Mouse (Mus musculus) kidney, adult 2 months (tissue): ENCODE results near the gene Gm20521. TPM values are rescaled to one million over a fixed set of nuclear protein-coding genes. Genes with fewer than 3 reads are reported as not detected.

ENCODE experiments used
- DNase-seq: peaks from one replicate; pipeline ENCODE4 v3.0.0; 2021
- H3K27ac ChIP-seq: fragments of 200-500 bp; 2 replicates; pipeline ENCODE4 v1.5.1; 2012; ENCODE audit warnings: low read depth, low read length, control low read depth, inconsistent platforms; ENCODE audit not compliant: insufficient read depth
- H3K27me3 ChIP-seq: fragments of 200-500 bp; replicated peaks from 2 replicates; pipeline ENCODE4 v1.6.1; 2012; ENCODE audit warnings: mild to moderate bottlenecking, moderate library complexity, low read length, inconsistent platforms; ENCODE audit not compliant: control insufficient read depth, insufficient read depth
- H3K36me3 ChIP-seq: fragments of 200-500 bp; 2 replicates; pipeline ENCODE4 v1.6.1; 2012; ENCODE audit warnings: mild to moderate bottlenecking, moderate library complexity, low read length, inconsistent platforms; ENCODE audit not compliant: control insufficient read depth, insufficient read depth
- H3K4me1 ChIP-seq: fragments of 200-500 bp; 2 replicates; pipeline ENCODE4 v1.6.1; 2011; ENCODE audit warnings: low read length; ENCODE audit not compliant: control insufficient read depth, insufficient read depth
- H3K4me3 ChIP-seq: fragments of 200-500 bp; 2 replicates; pipeline ENCODE4 v1.5.1; 2011; ENCODE audit warnings: mild to moderate bottlenecking, low read depth, low read length, control low read depth; ENCODE audit not compliant: insufficient read depth
- CTCF ChIP-seq: fragments of 200-500 bp; conservative IDR thresholded peaks from 2 replicates; pipeline ENCODE4 v1.5.1; 2011; ENCODE audit warnings: low read depth, mild to moderate bottlenecking, control low read depth, low read length, moderate library complexity, mixed read lengths; ENCODE audit not compliant: insufficient read depth, insufficient read length
- POLR2A ChIP-seq: fragments of 200-500 bp; IDR thresholded peaks from one replicate; pipeline ENCODE4 v1.6.1; 2011; ENCODE audit warnings: low read depth, low read length, control low read depth
- WGBS: fragments of 180-500 bp; shearing (Covaris S2); methylation state at CpG from one replicate; pipeline ENCODE4 v1.1.7; 2018; 5-methylcytosine and 5-hydroxymethylcytosine counted together
- polyA plus RNA-seq: library from polyadenylated mRNA; depleted of rRNA; stranded (reverse); fragments of >200 nt; gene quantifications from 2 replicates; pipeline ENCODE4 v1.2.3, GENCODE M21; 2012; rRNA removed

Gm20521 gene
- not detected in 2 replicates for polyA plus RNA-seq

DNA sequence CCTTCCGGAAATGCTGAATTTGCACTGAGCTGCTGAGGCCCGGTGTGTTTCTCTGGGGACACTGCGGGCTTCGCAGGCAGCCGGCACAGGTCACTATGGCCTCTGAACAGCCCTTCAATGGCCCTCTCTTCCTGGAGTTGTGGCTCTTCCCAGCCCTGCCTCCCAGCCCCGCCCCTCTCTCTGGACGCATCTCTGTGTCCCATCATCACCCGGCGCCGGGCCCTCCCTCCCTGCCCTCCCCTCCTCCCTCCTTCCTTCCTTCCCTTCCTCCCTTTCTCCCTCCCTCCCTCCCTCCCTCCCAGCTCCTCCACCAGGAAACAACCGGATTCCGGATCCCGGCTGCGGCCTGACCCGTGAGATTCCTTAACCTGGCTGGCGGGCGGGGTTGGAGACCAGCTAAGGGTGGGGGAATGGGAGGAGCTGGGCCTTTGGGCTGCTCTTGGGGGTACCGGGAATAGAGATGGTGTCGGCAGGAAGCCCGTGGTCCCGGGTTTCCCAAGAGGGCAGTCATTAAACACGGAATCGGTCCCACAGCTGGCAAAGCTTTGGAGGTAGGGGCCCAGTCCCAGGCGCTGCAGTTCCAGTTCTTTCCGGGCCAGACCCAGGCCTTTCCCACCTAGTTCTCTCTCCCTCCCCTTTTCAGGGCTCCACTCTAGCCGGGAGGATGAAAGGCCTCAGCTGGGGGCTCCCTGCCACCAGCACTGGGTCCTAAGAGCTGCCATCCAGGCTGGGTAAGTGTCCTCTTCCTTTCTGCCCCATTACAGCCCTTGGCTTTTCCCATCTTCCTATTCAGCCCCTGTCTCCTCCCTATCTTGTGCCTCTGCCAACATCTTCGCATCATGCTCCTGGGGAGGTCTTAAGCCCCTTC, at the start of gene Gm20521, which contains the start of gene Bcl2l2:
Gene Gm20521 (plus strand): TSS at position 288 of the 868 bp plus-strand sequence.
Gene Bcl2l2 (plus strand): TSS at position 224 of the 868 bp plus-strand sequence.
- DNase-seq = peak; percentile 90
- peak within 1 kb of the TSS; percentile 64 for H3K4me3 ChIP-seq
- no peaks in the 10 kb centered on the region for H3K36me3 ChIP-seq
- H3K27ac ChIP-seq = peak within 1 kb of the TSS; percentile 99
- TF ChIP-seq POLR2A (peak; percentile 80), CTCF (no peak)
- H3K27me3 ChIP-seq = no peaks in the 10 kb centered on the region
- 1% methylated on average over 27 of the region's 27 CpGs for WGBS
- H3K4me1 ChIP-seq = peaks cover 9% of the 10 kb centered on the region; the same call in 1 of the 2 replicates

DNA sequence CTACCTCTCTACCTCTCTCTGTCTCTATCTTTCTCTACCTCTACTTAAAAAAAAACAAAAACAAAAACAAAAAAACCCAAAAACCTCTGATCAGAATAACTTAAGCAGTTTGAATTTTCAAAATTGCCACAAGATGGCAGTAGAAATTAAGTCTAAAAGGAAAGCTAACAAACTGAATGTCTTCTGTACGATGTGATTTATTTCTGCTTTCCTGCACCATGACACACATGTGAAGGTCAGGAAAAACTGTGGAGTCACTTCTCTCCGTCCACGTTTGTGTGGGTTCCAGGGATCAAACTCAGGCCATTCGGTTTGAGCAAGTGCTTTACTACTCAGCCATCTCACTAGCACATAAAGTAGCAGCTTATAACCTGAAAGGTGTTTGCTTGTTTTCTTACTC, 39.8 kb upstream of the Gm20521 start:
- 0% methylated on average over 4 of the region's 4 CpGs for WGBS
- peak; percentile 64 for DNase-seq
- TF ChIP-seq POLR2A (no peak), CTCF (0 out of 2 replicates have a peak, but pooled peaks have one; percentile 19)
- Histone ChIP-seq H3K4me1 (peaks cover 3% of the 10 kb centered on the region; the same call in 1 of the 2 replicates), H3K27me3 (no peaks in the 10 kb centered on the region), H3K27ac (peak overlapping the region; percentile 84; the same call in 1 of the 2 replicates), H3K4me3 (no peak overlapping the region), H3K36me3 (no peaks in the 10 kb centered on the region)

DNA sequence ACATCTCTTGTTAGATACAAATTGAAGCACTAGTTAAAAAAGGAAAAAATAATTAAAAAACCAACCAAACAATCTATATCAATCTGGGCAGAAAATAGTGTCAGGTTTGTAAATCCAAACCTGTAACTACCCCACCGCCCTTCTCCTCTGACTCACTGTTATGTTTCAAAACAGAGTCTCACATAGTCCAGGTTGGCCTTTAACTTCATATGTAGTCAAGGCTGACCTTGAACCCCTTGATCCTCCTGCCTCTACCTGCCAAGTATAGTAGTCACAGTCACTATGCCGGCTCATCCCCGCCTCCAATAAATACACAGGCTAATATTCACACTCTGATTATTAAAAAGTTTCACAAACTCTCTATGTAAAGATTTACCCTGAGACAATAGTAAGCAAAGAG, 27.5 kb upstream of the Gm20521 start:
- Histone ChIP-seq H3K4me1 (no peaks in the 10 kb centered on the region; the same call in 1 of the 2 replicates), H3K4me3 (no peak overlapping the region), H3K27me3 (no peaks in the 10 kb centered on the region), H3K27ac (no peak overlapping the region), H3K36me3 (no peaks in the 10 kb centered on the region)
- DNase-seq = no peak
- TF ChIP-seq POLR2A (no peak), CTCF (no peak)
- WGBS = 83% methylated on average over 3 of the region's 3 CpGs

DNA sequence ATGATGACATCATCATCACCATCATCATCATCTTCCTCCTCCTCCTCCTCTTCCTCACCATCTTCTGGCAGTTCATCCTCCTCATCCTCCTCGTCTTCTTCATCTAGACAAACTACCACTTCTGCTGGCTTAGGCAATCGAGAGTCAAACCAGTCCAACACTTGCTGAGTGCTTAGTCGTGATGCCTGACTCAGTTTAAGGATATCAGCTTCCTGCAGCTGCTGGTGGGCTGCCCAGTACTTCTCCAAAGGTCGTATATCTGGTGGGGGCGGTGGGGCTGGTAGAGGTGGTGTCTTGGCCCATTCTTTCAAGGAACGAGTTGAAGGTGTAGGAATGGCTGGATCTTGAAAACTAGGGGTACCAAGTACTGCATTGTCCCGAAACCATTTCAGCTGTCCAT, 26.5 kb upstream of the Gm20521 start:
- Histone ChIP-seq H3K27ac (no peak overlapping the region), H3K36me3 (no peaks in the 10 kb centered on the region), H3K27me3 (no peaks in the 10 kb centered on the region), H3K4me1 (no peaks in the 10 kb centered on the region; the same call in 1 of the 2 replicates), H3K4me3 (no peak overlapping the region)
- no peak for DNase-seq
- TF ChIP-seq CTCF (no peak), POLR2A (no peak)
- 83% methylated on average over 7 of the region's 7 CpGs for WGBS

DNA sequence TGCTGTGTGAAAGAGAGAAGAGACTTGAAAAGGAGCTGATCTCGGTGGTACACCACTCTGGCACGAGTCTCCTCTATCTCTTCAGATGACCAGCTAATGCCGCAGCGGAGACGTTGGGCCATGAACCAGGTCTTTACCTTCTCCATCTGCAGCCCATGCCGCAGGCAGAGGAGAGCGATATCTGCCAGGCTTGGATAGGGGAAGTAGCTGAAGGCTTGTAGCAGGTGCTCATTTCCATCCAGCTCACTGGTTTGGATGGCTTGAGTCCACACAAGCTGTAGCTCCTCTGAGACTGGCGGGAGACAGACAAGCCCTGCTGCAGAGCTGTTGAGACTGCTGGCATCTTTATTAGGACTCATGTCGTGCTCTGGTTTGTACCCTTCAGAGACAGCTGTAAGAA, 25.4 kb upstream of the Gm20521 start:
- 85% methylated on average over 9 of the region's 9 CpGs for WGBS
- no peak for DNase-seq
- Histone ChIP-seq H3K27ac (no peak overlapping the region), H3K4me3 (no peak overlapping the region), H3K36me3 (no peaks in the 10 kb centered on the region), H3K4me1 (no peaks in the 10 kb centered on the region; the same call in 1 of the 2 replicates), H3K27me3 (no peaks in the 10 kb centered on the region)
- TF ChIP-seq POLR2A (no peak), CTCF (no peak)

DNA sequence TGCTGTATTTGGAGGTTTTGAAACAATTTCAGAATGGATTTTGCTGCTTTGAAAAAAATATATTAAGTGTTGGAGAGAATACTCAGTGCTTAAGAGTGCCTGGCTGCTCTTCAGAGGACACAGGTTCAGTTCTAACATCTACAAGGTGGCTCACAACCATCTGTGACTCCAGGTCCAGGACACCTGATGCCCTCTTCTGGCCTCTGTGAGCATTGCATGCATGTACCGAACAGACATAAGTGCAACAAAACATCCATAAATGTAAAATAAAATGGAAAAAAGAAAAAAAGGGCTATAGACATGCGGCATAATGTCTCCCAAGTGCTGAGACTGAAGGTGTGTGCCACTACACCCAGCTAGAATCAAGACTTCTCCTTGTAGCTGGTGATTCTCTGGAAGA, 22.7 kb upstream of the Gm20521 start:
- WGBS = 36% methylated on average over 2 of the region's 2 CpGs
- TF ChIP-seq CTCF (peak; percentile 83), POLR2A (no peak)
- Histone ChIP-seq H3K27me3 (no peaks in the 10 kb centered on the region), H3K4me1 (no peaks in the 10 kb centered on the region; the same call in 1 of the 2 replicates), H3K36me3 (no peaks in the 10 kb centered on the region), H3K27ac (no peak overlapping the region), H3K4me3 (no peak overlapping the region)
- DNase-seq = peak; percentile 72
